Mouse (Mus musculus): ENCODE measurements around the gene Kcnj11.

Gene Kcnj11

GRCm38 (mm10) chr7:46047873-46048562, 52.5 kb downstream of the Kcnj11 start:
- no peak for DNase-seq (ENCODE audit: low read depth)

GRCm38 (mm10) chr7:46045882-46046281, 54.7 kb downstream of the Kcnj11 start:
- DNase-seq (ENCODE audit: low read depth) = no peak

DNA sequence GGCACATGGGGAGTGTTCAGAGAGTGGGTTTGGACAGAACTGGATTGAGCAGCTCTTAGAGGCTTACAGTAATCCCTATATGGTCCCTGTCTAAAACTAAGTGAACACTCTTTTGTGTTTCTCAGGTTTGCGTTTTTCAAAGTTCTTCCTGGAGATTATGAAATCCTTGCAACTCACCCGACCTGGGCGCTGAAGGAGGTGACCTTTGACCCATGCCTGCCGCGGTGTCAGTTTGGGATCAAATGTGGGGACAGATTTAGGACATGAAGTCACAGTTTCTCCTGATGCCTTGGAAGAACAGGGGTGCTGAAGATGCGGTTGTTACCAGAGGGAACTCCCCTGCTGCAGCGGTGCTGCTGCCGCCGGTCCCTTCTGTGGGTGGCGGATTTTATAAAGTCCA, 56.5 kb downstream of the Kcnj11 start:
- no peak for DNase-seq (ENCODE audit: low read depth)

All from fibroblast of lung, adult 2 months (primary cell).